Mouse (Mus musculus) CH12.LX (cell line): ENCODE data around the gene Clptm1. TPM values are rescaled to one million over a fixed set of nuclear protein-coding genes. Genes with fewer than 3 reads are reported as not detected.
A peak's percentile ranks its signal among the peaks of the same experiment; 100 is the strongest.

Source experiments
- DNase-seq: peaks from one replicate; pipeline ENCODE4 v3.0.0-alpha.2; 2013; ENCODE audit errors: extremely low read depth
- H3K27ac ChIP-seq: 2 replicates; pipeline ENCODE4 v1.5.1; 2012; ENCODE audit warnings: low read depth, mild to moderate bottlenecking, control low read depth, moderate library complexity; ENCODE audit not compliant: insufficient read depth
- H3K27me3 ChIP-seq: replicated peaks from 2 replicates; pipeline ENCODE3; 2012; ENCODE audit warnings: inconsistent platforms
- H3K36me3 ChIP-seq, 2 experiments: replicated peaks in 1 of 2; 2 replicates each; pipeline versions ENCODE3 to v1.6.1; 2012; ENCODE audit warnings: inconsistent platforms in 1 of 2, low read length in 1 of 2, mild to moderate bottlenecking in 1 of 2, mixed read lengths in 1 of 2, moderate library complexity in 1 of 2; ENCODE audit not compliant: control insufficient read depth in 1 of 2, insufficient read depth in 1 of 2
- H3K4me1 ChIP-seq, 2 experiments: 2 replicates each; pipeline ENCODE4 v1.6.1; 2012; ENCODE audit warnings: inconsistent platforms in 1 of 2, moderate library complexity in 1 of 2; ENCODE audit not compliant: insufficient read depth in 2 of 2, control insufficient read depth in 1 of 2
- H3K4me2 ChIP-seq: 2 replicates; pipeline ENCODE4 v1.6.1; 2012; ENCODE audit warnings: low read depth, mild to moderate bottlenecking, control low read depth; ENCODE audit not compliant: poor library complexity, insufficient read depth, severe bottlenecking
- H3K4me3 ChIP-seq, 3 experiments: fragments of 150-350 bp in 1 of 3; sonication (generic) in 1 of 3; replicated peaks in 1 of 3; 2 replicates each; pipeline versions ENCODE3 to v1.5.1; 2011 to 2012; ENCODE audit warnings: low read depth in 2 of 3, low read length in 2 of 3, mild to moderate bottlenecking in 2 of 3, moderate library complexity in 2 of 3, control low read depth in 1 of 3, improper control_type of control experiment in 1 of 3, inconsistent platforms in 1 of 3, mixed read lengths in 1 of 3; ENCODE audit not compliant: poor library complexity in 1 of 3
- H3K79me2 ChIP-seq: replicated peaks from 2 replicates; pipeline ENCODE4 v1.6.1; 2012; ENCODE audit warnings: mild to moderate bottlenecking, moderate library complexity; ENCODE audit not compliant: control insufficient read depth, poor library complexity, insufficient read depth, severe bottlenecking; ENCODE audit errors: extremely low read depth
- H3K9ac ChIP-seq: 2 replicates; pipeline ENCODE4 v1.6.1; 2012; ENCODE audit warnings: low read depth, mild to moderate bottlenecking, control low read depth, moderate library complexity; ENCODE audit not compliant: insufficient read depth
- H3K9me3 ChIP-seq: replicated peaks from 2 replicates; pipeline ENCODE3; 2012; ENCODE audit warnings: low read length, inconsistent platforms, mixed read lengths
- CHD1 ChIP-seq: IDR thresholded peaks from 2 replicates; pipeline ENCODE4 v1.6.1; 2012; ENCODE audit warnings: low read depth, low read length, improper control_type of control experiment, inconsistent platforms
- CHD2 ChIP-seq: IDR thresholded peaks from 2 replicates; pipeline ENCODE4 v1.6.1; 2011; ENCODE audit warnings: low read length, improper control_type of control experiment
- CTCF ChIP-seq, 2 experiments: IDR thresholded peaks in 1 of 2; conservative IDR thresholded peaks in 1 of 2; 2 replicates each; pipeline ENCODE4 v1.5.1; 2011 to 2012; ENCODE audit warnings: low read depth in 2 of 2, low read length in 2 of 2, improper control_type of control experiment in 1 of 2, inconsistent platforms in 1 of 2, mild to moderate bottlenecking in 1 of 2, moderate library complexity in 1 of 2
- EP300 ChIP-seq: IDR thresholded peaks from 2 replicates; pipeline ENCODE4 v1.6.1; 2011; ENCODE audit warnings: low read length, improper control_type of control experiment
- ETS1 ChIP-seq: conservative IDR thresholded peaks from 2 replicates; pipeline ENCODE4 v1.6.1; 2012; ENCODE audit warnings: low read depth, mild to moderate bottlenecking, inconsistent platforms, low read length, improper control_type of control experiment, moderate library complexity
- HCFC1 ChIP-seq: IDR thresholded peaks from 2 replicates; pipeline ENCODE4 v1.6.1; 2012; ENCODE audit warnings: low read depth, mild to moderate bottlenecking, inconsistent platforms, low read length, improper control_type of control experiment
- IRF4 ChIP-seq: IDR thresholded peaks from 2 replicates; pipeline ENCODE4 v1.6.1; 2014; ENCODE audit warnings: low read depth, mild to moderate bottlenecking, inconsistent platforms, low read length, improper control_type of control experiment
- JUN ChIP-seq: IDR thresholded peaks from 2 replicates; pipeline ENCODE4 v1.6.1; 2011; ENCODE audit warnings: low read depth, mild to moderate bottlenecking, low read length, improper control_type of control experiment, moderate library complexity; ENCODE audit not compliant: insufficient read depth
- MAFK ChIP-seq: IDR thresholded peaks from 2 replicates; pipeline ENCODE4 v1.6.1; 2011; ENCODE audit warnings: low read length, improper control_type of control experiment; ENCODE audit not compliant: insufficient replicate concordance
- MAX ChIP-seq: IDR thresholded peaks from 2 replicates; pipeline ENCODE4 v1.6.1; 2011; ENCODE audit warnings: low read length, improper control_type of control experiment
- MAZ ChIP-seq: IDR thresholded peaks from 2 replicates; pipeline ENCODE4 v1.6.1; 2012; ENCODE audit warnings: low read depth, mild to moderate bottlenecking, inconsistent platforms, low read length, improper control_type of control experiment, moderate library complexity
- MEF2A ChIP-seq: IDR thresholded peaks from 2 replicates; pipeline ENCODE4 v1.6.1; 2014; ENCODE audit warnings: low read depth, mild to moderate bottlenecking, inconsistent platforms, low read length, improper control_type of control experiment, borderline replicate concordance
- MXI1 ChIP-seq: IDR thresholded peaks from 2 replicates; pipeline ENCODE4 v1.6.1; 2011; ENCODE audit warnings: mild to moderate bottlenecking, low read depth, low read length, improper control_type of control experiment
- NELFE ChIP-seq: IDR thresholded peaks from 2 replicates; pipeline ENCODE4 v1.6.1; 2011; ENCODE audit warnings: low read depth, low read length, improper control_type of control experiment
- PAX5 ChIP-seq: IDR thresholded peaks from 2 replicates; pipeline ENCODE4 v1.6.1; 2012; ENCODE audit warnings: low read length, inconsistent platforms, mixed read lengths
- RCOR1 ChIP-seq: conservative IDR thresholded peaks from 2 replicates; pipeline ENCODE4 v1.6.1; 2012; ENCODE audit warnings: low read depth, mild to moderate bottlenecking, inconsistent platforms, low read length, improper control_type of control experiment
- SIN3A ChIP-seq: IDR thresholded peaks from 2 replicates; pipeline ENCODE4 v1.6.1; 2012; ENCODE audit warnings: low read length, improper control_type of control experiment, inconsistent platforms
- TCF12 ChIP-seq: IDR thresholded peaks from 2 replicates; pipeline ENCODE4 v1.6.1; 2014; ENCODE audit warnings: low read depth, mild to moderate bottlenecking, inconsistent platforms, low read length, improper control_type of control experiment
- UBTF ChIP-seq: IDR thresholded peaks from 2 replicates; pipeline ENCODE4 v1.6.1; 2012; ENCODE audit warnings: low read depth, mild to moderate bottlenecking, inconsistent platforms, low read length, improper control_type of control experiment, moderate library complexity
- USF2 ChIP-seq: conservative IDR thresholded peaks from 2 replicates; pipeline ENCODE4 v1.6.1; 2011; ENCODE audit warnings: low read depth, low read length, improper control_type of control experiment
- ZC3H11A ChIP-seq: IDR thresholded peaks from 2 replicates; pipeline ENCODE4 v1.6.1; 2012; ENCODE audit warnings: low read depth, mild to moderate bottlenecking, inconsistent platforms, low read length, improper control_type of control experiment
- ZNF384 ChIP-seq: IDR thresholded peaks from 2 replicates; pipeline ENCODE4 v1.6.1; 2012; ENCODE audit warnings: low read depth, low read length, improper control_type of control experiment, inconsistent platforms
- dilution Hi-C: fragments of 300-500 bp; cut with MboI; formaldehyde crosslinking; loops from 2 replicates; pipeline ENCODE4 v1.14.3; 2020; ENCODE audit warnings: low sequenced_read_pairs; ENCODE audit not compliant: extremely low pct_unique_long_range_greater_than_20kb, extremely low pct_ligation_motif_present
- in situ Hi-C: fragments of 300-500 bp; cut with MboI; formaldehyde crosslinking; loops from 3 replicates; pipeline ENCODE4 v1.14.3; 2019; ENCODE audit warnings: low sequenced_read_pairs, low pct_ligation_motif_present, low pct_unique_long_range_greater_than_20kb, mixed read lengths
- polyA plus RNA-seq: library from polyadenylated mRNA; unstranded; fragments of >175 nt; gene quantifications from 2 replicates; pipeline ENCODE4 v1.2.1, GENCODE M21; 2012; ENCODE audit warnings: low read depth; ENCODE audit not compliant: insufficient read length
- total RNA-seq, 2 experiments: library from RNA; depleted of rRNA; stranded (reverse); fragments of 300-350 nt in 1 of 2; fragments of >200 nt in 1 of 2; gene quantifications; 2 replicates each; pipeline ENCODE4 v1.2.3; 2012 to 2014

Gene Clptm1
- total and polyA plus RNA-seq, 3 experiments = 33.8 to 70.9 (median 43.6) TPM

GRCm38 (mm10) chr7:19685374-19685773, 20.5 kb upstream of the Clptm1 start:
- Histone ChIP-seq H3K36me3 (no peaks in the 10 kb centered on the region), H3K9ac (no peak overlapping the region), H3K9me3 (no peaks in the 10 kb centered on the region), H3K4me2 (no peak overlapping the region), H3K27me3 (no peaks in the 10 kb centered on the region), H3K79me2 (no peaks in the 10 kb centered on the region), H3K27ac (no peak overlapping the region), H3K4me1 (peaks cover 2 to 18% of the 10 kb centered on the region in 2 experiments; a peak in 3 of 4 replicates), H3K4me3 (no peak overlapping the region)
- dilution Hi-C loops (no loop called here), in situ Hi-C loops (no loop called here)
- TF ChIP-seq CHD2 (no peak), MEF2A (no peak), UBTF (no peak), HCFC1 (no peak), CHD1 (no peak), MXI1 (no peak), JUN (no peak), CTCF (conservative IDR thresholded peaks at IDR 0.05 in 1 of 2, IDR thresholded peaks at IDR 0.05 in 1 of 2; ENCODE audit: low read depth in 2 of 2, low read length in 2 of 2) (no peak), MAZ (no peak), IRF4 (no peak), MAX (no peak), ZC3H11A (no peak), PAX5 (no peak), NELFE (no peak), RCOR1 (no peak), ETS1 (no peak), SIN3A (no peak), MAFK (no peak), USF2 (no peak)
- no peak for DNase-seq

DNA sequence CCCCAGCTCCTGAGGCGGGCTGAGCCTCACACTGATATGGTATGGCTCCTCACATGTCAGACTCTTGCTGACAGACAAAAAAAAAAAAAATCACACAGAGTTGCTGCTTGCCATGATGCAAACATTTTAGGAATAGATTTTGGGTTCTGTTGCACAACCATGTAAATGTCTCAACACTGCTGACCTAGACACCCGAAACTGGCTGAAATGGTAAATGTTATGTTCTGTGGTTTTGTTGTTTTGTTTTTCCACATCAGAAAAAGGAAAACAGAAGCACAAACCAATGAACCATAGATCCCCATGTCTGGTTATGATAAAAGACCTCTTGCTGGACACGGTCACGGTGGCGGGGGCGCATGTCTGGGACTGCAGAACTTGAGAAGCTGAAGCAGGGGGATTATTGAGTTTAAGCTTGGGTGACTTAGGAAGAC, 19.0 kb upstream of the Clptm1 start:
- peak overlapping the region; percentile 22; the same call in 1 of the 2 replicates for H3K4me2 ChIP-seq
- dilution Hi-C loops (no loop called here), in situ Hi-C loops (no loop called here)
- H3K9ac ChIP-seq = no peak overlapping the region
- H3K4me1 ChIP-seq = peaks cover 2 to 18% of the 10 kb centered on the region in 2 experiments; a peak in 3 of 4 replicates
- H3K9me3 ChIP-seq = no peaks in the 10 kb centered on the region
- no peaks in the 10 kb centered on the region for H3K79me2 ChIP-seq
- no peaks in the 10 kb centered on the region for H3K36me3 ChIP-seq
- H3K27ac ChIP-seq = no peak overlapping the region
- TF ChIP-seq ZNF384 (0 out of 2 replicates have a peak, but pooled peaks have one; percentile 29), TCF12 (no peak), ZC3H11A (no peak), EP300 (0 out of 2 replicates have a peak, but pooled peaks have one; percentile 22)
- DNase-seq = no peak
- H3K4me3 ChIP-seq = no peak overlapping the region
- H3K27me3 ChIP-seq = no peaks in the 10 kb centered on the region
